Mouse (Mus musculus): Measurements from ENCODE around the gene Noto. TPM values are rescaled to one million over a fixed set of nuclear protein-coding genes. Genes with fewer than 3 reads are reported as not detected.

Noto gene
- polyA plus RNA-seq (2015; fragmentation: Illumina TruSeq; extraction: RNeasy Lipid Tissue Mini Kit (QIAGEN cat#74804); ENCODE audit: insufficient read depth, low replicate concordance), result not detected

GRCm38 (mm10) chr6:85423836-85424379, at the start of gene Noto:
TSS of gene Noto (plus strand) at chr6:85423886.

GRCm38 (mm10) chr6:85373951-85374733, 49.5 kb upstream of the Noto start, which contains the start of gene Rab11fip5:
TSS of gene Rab11fip5 (minus strand) at chr6:85374634.

GRCm38 (mm10) chr6:85431842-85432431, 8.3 kb downstream of the Noto start, which contains the start of gene Smyd5:
TSS of gene Smyd5 (plus strand) at chr6:85431989.

GRCm38 (mm10) chr6:85450697-85451663, 27.3 kb downstream of the Noto start, which contains the start of gene Cct7:
TSS of gene Cct7 (plus strand) at chr6:85451514.

GRCm38 (mm10) chr6:85451664-85452410, 28.2 kb downstream of the Noto start, which contains the start of gene Pradc1:
TSS of gene Pradc1 (minus strand) at chr6:85451970.

Other genes with a start within 250 kb of the Noto start
- gene Emx1, start 236.4 kb upstream of the Noto start, polyA plus RNA-seq (2015; fragmentation: Illumina TruSeq; extraction: RNeasy Lipid Tissue Mini Kit (QIAGEN cat#74804); ENCODE audit: insufficient read depth, low replicate concordance), result not detected
- gene Sfxn5, start 90.5 kb upstream of the Noto start, polyA plus RNA-seq (2015; fragmentation: Illumina TruSeq; extraction: RNeasy Lipid Tissue Mini Kit (QIAGEN cat#74804); ENCODE audit: insufficient read depth, low replicate concordance), result 4.7 TPM
- gene Rab11fip5, start 49.3 kb upstream of the Noto start, polyA plus RNA-seq (2015; fragmentation: Illumina TruSeq; extraction: RNeasy Lipid Tissue Mini Kit (QIAGEN cat#74804); ENCODE audit: insufficient read depth, low replicate concordance), result 6.2 TPM
- gene Smyd5, start 8.1 kb downstream of the Noto start, polyA plus RNA-seq (2015; fragmentation: Illumina TruSeq; extraction: RNeasy Lipid Tissue Mini Kit (QIAGEN cat#74804); ENCODE audit: insufficient read depth, low replicate concordance), result 29.0 TPM
- gene Cct7, start 27.6 kb downstream of the Noto start, polyA plus RNA-seq (2015; fragmentation: Illumina TruSeq; extraction: RNeasy Lipid Tissue Mini Kit (QIAGEN cat#74804); ENCODE audit: insufficient read depth, low replicate concordance), result 142 TPM
- 13.9 TPM for gene Pradc1, start 28.1 kb downstream of the Noto start, polyA plus RNA-seq (2015; fragmentation: Illumina TruSeq; extraction: RNeasy Lipid Tissue Mini Kit (QIAGEN cat#74804); ENCODE audit: insufficient read depth, low replicate concordance)
- gene Fbxo41, start 79.1 kb downstream of the Noto start, polyA plus RNA-seq (2015; fragmentation: Illumina TruSeq; extraction: RNeasy Lipid Tissue Mini Kit (QIAGEN cat#74804); ENCODE audit: insufficient read depth, low replicate concordance), result not detected
- gene Egr4, start 89.7 kb downstream of the Noto start, polyA plus RNA-seq (2015; fragmentation: Illumina TruSeq; extraction: RNeasy Lipid Tissue Mini Kit (QIAGEN cat#74804); ENCODE audit: insufficient read depth, low replicate concordance), result not detected
- gene Alms1, start 163.6 kb downstream of the Noto start, polyA plus RNA-seq (2015; fragmentation: Illumina TruSeq; extraction: RNeasy Lipid Tissue Mini Kit (QIAGEN cat#74804); ENCODE audit: insufficient read depth, low replicate concordance), result 4.6 TPM

All from spleen, adult 10 weeks (tissue).